Mouse (Mus musculus): ENCODE results near the gene Ttc30a2. TPM values are rescaled to one million over a fixed set of nuclear protein-coding genes. Genes with fewer than 3 reads are reported as not detected.
"Not testable (repeated sequence)": the region's sequence is repeated elsewhere in the genome, so short reads cannot be mapped to it uniquely, and the experiment has no call there.

Gene Ttc30a2
- polyA plus RNA-seq (2015; fragmentation: Nextera tagmentation; extraction: Ambion mirVana): 0.15 and 0.22 TPM in 2 replicates

- 27% methylated on average over 20 of the region's 24 CpGs for WGBS
- H3K4me2 ChIP-seq (ENCODE audit: low read depth, low read length); H3K4me3 ChIP-seq (ENCODE audit: low read length); H3K27ac ChIP-seq (ENCODE audit: low read length); H3K9ac ChIP-seq (ENCODE audit: low read depth, low read length); H3K9me3 ChIP-seq (ENCODE audit: control insufficient read depth, low read length); H3K27me3 ChIP-seq (replicated peaks; ENCODE audit: control insufficient read depth, insufficient read depth, low read length); H3K36me3 ChIP-seq (ENCODE audit: control insufficient read depth, insufficient read depth, low read length); ATAC-seq; H3K4me1 ChIP-seq (ENCODE audit: control insufficient read depth, insufficient read depth, low read length): not testable (repeated sequence)
Observed at GRCm38 (mm10) chr2:75977752-75978368, at the start of gene Ttc30a2. Gene Ttc30a2, minus strand, starts transcription at chr2:75978170.

GRCm38 (mm10) chr2:76016890-76017289 is 38.9 kb upstream of the Ttc30a2 start:
- H3K4me1 ChIP-seq (ENCODE audit: control insufficient read depth, insufficient read depth, low read length): no peaks in the 10 kb centered on the region
- H3K36me3 ChIP-seq (ENCODE audit: control insufficient read depth, insufficient read depth, low read length): no peaks in the 10 kb centered on the region
- no peaks in the 10 kb centered on the region for H3K9me3 ChIP-seq (ENCODE audit: control insufficient read depth, low read length)
- H3K27ac ChIP-seq (ENCODE audit: low read length): no peak overlapping the region
- H3K9ac ChIP-seq (ENCODE audit: low read depth, low read length): no peak overlapping the region
- no peak overlapping the region for H3K4me2 ChIP-seq (ENCODE audit: low read depth, low read length)
- no peak for ATAC-seq
- WGBS: 33% methylated on average over 7 of the region's 7 CpGs
- no peak overlapping the region for H3K4me3 ChIP-seq (ENCODE audit: low read length)
- H3K27me3 ChIP-seq (replicated peaks; ENCODE audit: control insufficient read depth, insufficient read depth, low read length): no peaks in the 10 kb centered on the region

- no peaks in the 10 kb centered on the region for H3K36me3 ChIP-seq (ENCODE audit: control insufficient read depth, insufficient read depth, low read length)
- H3K4me2 ChIP-seq (ENCODE audit: low read depth, low read length): no peak overlapping the region
- H3K27me3 ChIP-seq (replicated peaks; ENCODE audit: control insufficient read depth, insufficient read depth, low read length): no peaks in the 10 kb centered on the region
- no peak overlapping the region for H3K9ac ChIP-seq (ENCODE audit: low read depth, low read length)
- no peaks in the 10 kb centered on the region for H3K9me3 ChIP-seq (ENCODE audit: control insufficient read depth, low read length)
- no peak overlapping the region for H3K27ac ChIP-seq (ENCODE audit: low read length)
- WGBS: 74% methylated on average over 8 of the region's 8 CpGs
- no peak overlapping the region for H3K4me3 ChIP-seq (ENCODE audit: low read length)
- ATAC-seq: peak; percentile 63
- H3K4me1 ChIP-seq (ENCODE audit: control insufficient read depth, insufficient read depth, low read length): no peaks in the 10 kb centered on the region
Observed at GRCm38 (mm10) chr2:76016136-76016535, 38.2 kb upstream of the Ttc30a2 start.

- H3K4me3 ChIP-seq (ENCODE audit: low read length): no peak overlapping the region
- H3K9me3 ChIP-seq (ENCODE audit: control insufficient read depth, low read length): no peaks in the 10 kb centered on the region
- no peaks in the 10 kb centered on the region for H3K4me1 ChIP-seq (ENCODE audit: control insufficient read depth, insufficient read depth, low read length)
- ATAC-seq: no peak
- H3K27ac ChIP-seq (ENCODE audit: low read length): no peak overlapping the region
- 91% methylated on average over 7 of the region's 7 CpGs for WGBS
- H3K9ac ChIP-seq (ENCODE audit: low read depth, low read length): no peak overlapping the region
- no peaks in the 10 kb centered on the region for H3K36me3 ChIP-seq (ENCODE audit: control insufficient read depth, insufficient read depth, low read length)
- H3K27me3 ChIP-seq (replicated peaks; ENCODE audit: control insufficient read depth, insufficient read depth, low read length): no peaks in the 10 kb centered on the region
- H3K4me2 ChIP-seq (ENCODE audit: low read depth, low read length): no peak overlapping the region
Observed at GRCm38 (mm10) chr2:76015460-76015859, 37.5 kb upstream of the Ttc30a2 start.

- no peak for ATAC-seq
- Histone ChIP-seq H3K4me1 (ENCODE audit: control insufficient read depth, insufficient read depth, low read length) (no peaks in the 10 kb centered on the region), H3K36me3 (ENCODE audit: control insufficient read depth, insufficient read depth, low read length) (no peaks in the 10 kb centered on the region), H3K9ac (ENCODE audit: low read depth, low read length) (no peak overlapping the region), H3K27ac (ENCODE audit: low read length) (no peak overlapping the region), H3K4me3 (ENCODE audit: low read length) (no peak overlapping the region), H3K4me2 (ENCODE audit: low read depth, low read length) (no peak overlapping the region), H3K9me3 (ENCODE audit: control insufficient read depth, low read length) (no peaks in the 10 kb centered on the region), H3K27me3 (replicated peaks; ENCODE audit: control insufficient read depth, insufficient read depth, low read length) (no peaks in the 10 kb centered on the region)
- 81% methylated on average over 3 of the region's 3 CpGs for WGBS
Observed at GRCm38 (mm10) chr2:76014659-76015058, 36.7 kb upstream of the Ttc30a2 start.

- H3K27me3 ChIP-seq (replicated peaks; ENCODE audit: control insufficient read depth, insufficient read depth, low read length): no peaks in the 10 kb centered on the region
- WGBS: 25% methylated on average over 4 of the region's 4 CpGs
- ATAC-seq: no peak
- H3K4me3 ChIP-seq (ENCODE audit: low read length): no peak overlapping the region
- H3K4me2 ChIP-seq (ENCODE audit: low read depth, low read length): no peak overlapping the region
- no peak overlapping the region for H3K9ac ChIP-seq (ENCODE audit: low read depth, low read length)
- no peak overlapping the region for H3K27ac ChIP-seq (ENCODE audit: low read length)
- no peaks in the 10 kb centered on the region for H3K36me3 ChIP-seq (ENCODE audit: control insufficient read depth, insufficient read depth, low read length)
- no peaks in the 10 kb centered on the region for H3K4me1 ChIP-seq (ENCODE audit: control insufficient read depth, insufficient read depth, low read length)
- H3K9me3 ChIP-seq (ENCODE audit: control insufficient read depth, low read length): no peaks in the 10 kb centered on the region
Observed at GRCm38 (mm10) chr2:76006194-76006593, 28.2 kb upstream of the Ttc30a2 start.

GRCm38 (mm10) chr2:76002899-76003298 is 24.9 kb upstream of the Ttc30a2 start:
- ATAC-seq: no peak
- Histone ChIP-seq H3K4me3 (ENCODE audit: low read length) (no peak overlapping the region), H3K27me3 (replicated peaks; ENCODE audit: control insufficient read depth, insufficient read depth, low read length) (no peaks in the 10 kb centered on the region), H3K36me3 (ENCODE audit: control insufficient read depth, insufficient read depth, low read length) (no peaks in the 10 kb centered on the region), H3K9ac (ENCODE audit: low read depth, low read length) (no peak overlapping the region), H3K4me1 (ENCODE audit: control insufficient read depth, insufficient read depth, low read length) (peaks cover 7% of the 10 kb centered on the region; the same call in 1 of the 2 replicates), H3K4me2 (ENCODE audit: low read depth, low read length) (no peak overlapping the region), H3K9me3 (ENCODE audit: control insufficient read depth, low read length) (no peaks in the 10 kb centered on the region), H3K27ac (ENCODE audit: low read length) (no peak overlapping the region)
- WGBS: 48% methylated on average over 9 of the region's 9 CpGs

- no peaks in the 10 kb centered on the region for H3K36me3 ChIP-seq (ENCODE audit: control insufficient read depth, insufficient read depth, low read length)
- H3K4me3 ChIP-seq (ENCODE audit: low read length): no peak overlapping the region
- no peaks in the 10 kb centered on the region for H3K27me3 ChIP-seq (replicated peaks; ENCODE audit: control insufficient read depth, insufficient read depth, low read length)
- 43% methylated on average over 8 of the region's 8 CpGs for WGBS
- H3K9ac ChIP-seq (ENCODE audit: low read depth, low read length): no peak overlapping the region
- H3K27ac ChIP-seq (ENCODE audit: low read length): no peak overlapping the region
- no peaks in the 10 kb centered on the region for H3K9me3 ChIP-seq (ENCODE audit: control insufficient read depth, low read length)
- ATAC-seq: no peak
- H3K4me2 ChIP-seq (ENCODE audit: low read depth, low read length): no peak overlapping the region
- peaks cover 7% of the 10 kb centered on the region; the same call in 1 of the 2 replicates for H3K4me1 ChIP-seq (ENCODE audit: control insufficient read depth, insufficient read depth, low read length)
Observed at GRCm38 (mm10) chr2:76001392-76001791, 23.4 kb upstream of the Ttc30a2 start.

GRCm38 (mm10) chr2:75999636-76000035 is 21.7 kb upstream of the Ttc30a2 start:
- Histone ChIP-seq H3K4me2 (ENCODE audit: low read depth, low read length) (no peak overlapping the region), H3K27ac (ENCODE audit: low read length) (no peak overlapping the region), H3K4me1 (ENCODE audit: control insufficient read depth, insufficient read depth, low read length) (peaks cover 7% of the 10 kb centered on the region; the same call in 1 of the 2 replicates), H3K4me3 (ENCODE audit: low read length) (no peak overlapping the region), H3K27me3 (replicated peaks; ENCODE audit: control insufficient read depth, insufficient read depth, low read length) (no peaks in the 10 kb centered on the region), H3K9me3 (ENCODE audit: control insufficient read depth, low read length) (no peaks in the 10 kb centered on the region), H3K36me3 (ENCODE audit: control insufficient read depth, insufficient read depth, low read length) (no peaks in the 10 kb centered on the region), H3K9ac (ENCODE audit: low read depth, low read length) (no peak overlapping the region)
- WGBS: 33% methylated on average over 12 of the region's 12 CpGs
- ATAC-seq: no peak

GRCm38 (mm10) chr2:75998692-75999091 is 20.7 kb upstream of the Ttc30a2 start:
- H3K9me3 ChIP-seq (ENCODE audit: control insufficient read depth, low read length): no peaks in the 10 kb centered on the region
- H3K4me1 ChIP-seq (ENCODE audit: control insufficient read depth, insufficient read depth, low read length): peaks cover 7% of the 10 kb centered on the region; the same call in 1 of the 2 replicates
- H3K9ac ChIP-seq (ENCODE audit: low read depth, low read length): no peak overlapping the region
- no peaks in the 10 kb centered on the region for H3K36me3 ChIP-seq (ENCODE audit: control insufficient read depth, insufficient read depth, low read length)
- no peak overlapping the region for H3K4me3 ChIP-seq (ENCODE audit: low read length)
- H3K4me2 ChIP-seq (ENCODE audit: low read depth, low read length): no peak overlapping the region
- ATAC-seq: no peak
- WGBS: 32% methylated on average over 8 of the region's 8 CpGs
- H3K27ac ChIP-seq (ENCODE audit: low read length): no peak overlapping the region
- no peaks in the 10 kb centered on the region for H3K27me3 ChIP-seq (replicated peaks; ENCODE audit: control insufficient read depth, insufficient read depth, low read length)

Measured in intestine, embryonic 16.5 days (tissue).